Mouse (Mus musculus) E14TG2a.4 (cell line): ENCODE results near the gene Srrm3.

Source experiments
- H3K27me3 ChIP-seq: 2 replicates; pipeline ENCODE4 v1.6.1; 2014; ENCODE audit warnings: low read length, control low read depth; ENCODE audit not compliant: insufficient read depth
- H3K36me3 ChIP-seq: 2 replicates; pipeline ENCODE4 v1.6.1; 2014; ENCODE audit warnings: low read length, control low read depth; ENCODE audit not compliant: insufficient read depth
- H3K4me1 ChIP-seq: replicated peaks from 2 replicates; pipeline ENCODE4 v1.6.1; 2014; ENCODE audit warnings: low read depth, low read length, control low read depth
- H3K4me3 ChIP-seq: replicated peaks from 2 replicates; pipeline ENCODE4 v1.5.1; 2014; ENCODE audit warnings: mild to moderate bottlenecking, low read length
- H3K9me3 ChIP-seq: 2 replicates; pipeline ENCODE4 v1.6.1; 2014; ENCODE audit warnings: low read length, control low read depth
- CTCF ChIP-seq: conservative IDR thresholded peaks from 2 replicates; pipeline ENCODE4 v1.5.1; 2014; ENCODE audit warnings: low read length
- NANOG ChIP-seq: IDR thresholded peaks from 2 replicates; pipeline ENCODE4 v1.6.1; 2014; ENCODE audit warnings: borderline replicate concordance, low read length, mixed read lengths
- POU5F1 ChIP-seq: IDR thresholded peaks from 2 replicates; pipeline ENCODE4 v1.6.1; 2014; ENCODE audit warnings: low read length, borderline replicate concordance

The Srrm3 gene

GRCm38 (mm10) chr5:135780331-135780730, 26.4 kb upstream of the Srrm3 start:
- Histone ChIP-seq H3K4me1 (peaks cover 71% of the 10 kb centered on the region), H3K9me3 (no peaks in the 10 kb centered on the region), H3K27me3 (no peaks in the 10 kb centered on the region; the same call in 1 of the 2 replicates), H3K4me3 (peak overlapping the region; percentile 99), H3K36me3 (peaks cover 58% of the 10 kb centered on the region)
- TF ChIP-seq NANOG = no peak
- no peak for TF ChIP-seq CTCF
- no peak for TF ChIP-seq POU5F1

DNA sequence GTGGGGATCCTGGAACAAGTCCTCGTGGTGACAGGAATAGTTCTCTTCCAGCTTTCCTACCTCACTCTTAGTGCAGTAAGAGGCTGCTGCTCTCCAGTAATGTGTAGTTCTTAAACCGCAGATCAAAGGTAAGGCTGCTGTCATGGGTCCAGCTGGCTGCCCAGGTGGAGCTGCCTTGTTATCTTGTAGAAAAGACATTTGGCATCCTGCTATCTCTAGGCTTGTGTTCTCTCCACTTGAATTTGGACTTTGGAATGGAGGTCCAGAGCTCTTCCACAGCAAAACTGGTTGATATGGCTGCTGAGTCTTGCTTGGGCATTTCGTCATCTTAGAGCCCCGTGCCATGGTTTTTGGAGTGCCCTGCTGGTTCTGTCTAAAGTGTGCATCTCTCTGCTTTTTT, 23.8 kb upstream of the Srrm3 start:
- Histone ChIP-seq H3K9me3 (no peaks in the 10 kb centered on the region), H3K36me3 (peaks cover 84% of the 10 kb centered on the region), H3K4me3 (no peak overlapping the region), H3K27me3 (no peaks in the 10 kb centered on the region), H3K4me1 (peaks cover 64% of the 10 kb centered on the region)
- TF ChIP-seq POU5F1 = no peak
- no peak for TF ChIP-seq NANOG
- TF ChIP-seq CTCF = no peak

DNA sequence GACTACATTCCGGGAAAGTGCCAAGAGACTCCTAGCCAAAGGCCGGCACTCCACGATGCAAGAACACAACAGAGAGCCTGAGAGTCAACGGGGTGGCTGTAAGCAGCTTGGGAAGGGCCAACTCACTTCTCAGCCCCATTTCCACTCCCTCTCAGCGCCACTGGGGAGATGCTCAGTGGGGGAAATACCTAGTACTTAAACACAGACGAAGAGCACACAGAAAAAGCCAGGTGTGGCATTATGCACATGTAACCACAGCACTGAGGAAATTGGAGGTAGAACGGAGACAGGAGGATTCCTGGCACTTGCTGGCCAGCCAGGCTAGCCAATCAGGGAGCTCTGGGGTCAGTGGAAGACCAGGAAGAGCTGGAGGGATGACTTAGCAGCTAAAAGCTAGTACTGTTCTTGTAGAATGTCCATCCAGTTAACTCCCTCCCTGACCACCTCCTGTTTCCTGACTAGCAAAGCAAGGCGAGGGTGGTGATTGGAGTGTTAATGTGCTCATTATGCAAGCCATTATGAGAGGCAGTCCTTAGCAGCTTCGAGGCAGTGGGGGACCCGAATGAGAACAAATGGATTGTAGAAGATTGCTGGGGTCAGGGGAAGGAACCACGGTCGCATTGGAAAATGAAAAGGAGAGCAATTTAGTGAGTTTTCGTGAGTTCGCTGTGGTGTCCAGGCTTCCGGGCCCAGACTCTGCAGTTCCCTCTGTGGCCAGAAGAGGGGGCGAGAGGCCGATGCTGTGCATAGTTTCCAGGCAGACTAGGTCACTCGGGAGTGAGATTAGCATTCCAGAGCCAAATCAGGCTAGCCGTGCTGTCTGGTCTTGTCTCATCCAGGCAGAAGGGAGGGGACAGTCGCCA, 12.5 kb upstream of the Srrm3 start:
- peak; percentile 100 for TF ChIP-seq CTCF
- TF ChIP-seq NANOG = 0 out of 2 replicates have a peak, but pooled peaks have one; percentile 22
- no peak for TF ChIP-seq POU5F1
- Histone ChIP-seq H3K27me3 (peaks cover 13% of the 10 kb centered on the region; the same call in 1 of the 2 replicates), H3K4me3 (peak overlapping the region; percentile 55), H3K36me3 (peaks cover 37% of the 10 kb centered on the region), H3K9me3 (no peaks in the 10 kb centered on the region), H3K4me1 (peaks cover 47% of the 10 kb centered on the region)

- H3K4me1 ChIP-seq = peaks cover 41% of the 10 kb centered on the region
- H3K9me3 ChIP-seq = no peaks in the 10 kb centered on the region
- TF ChIP-seq CTCF (no peak), NANOG (no peak), POU5F1 (no peak)
- peak overlapping the region; percentile 55 for H3K4me3 ChIP-seq
- peaks cover 31% of the 10 kb centered on the region for H3K36me3 ChIP-seq
- peaks cover 13% of the 10 kb centered on the region; the same call in 1 of the 2 replicates for H3K27me3 ChIP-seq
Observed at GRCm38 (mm10) chr5:135794859-135795181, 11.9 kb upstream of the Srrm3 start.

GRCm38 (mm10) chr5:135799746-135800145, 6.9 kb upstream of the Srrm3 start:
- Histone ChIP-seq H3K9me3 (no peaks in the 10 kb centered on the region), H3K4me3 (no peak overlapping the region), H3K27me3 (peaks cover 16% of the 10 kb centered on the region; the same call in 1 of the 2 replicates), H3K4me1 (peaks cover 58% of the 10 kb centered on the region), H3K36me3 (no peaks in the 10 kb centered on the region)
- TF ChIP-seq CTCF (peak; percentile 95), NANOG (no peak)

- peaks cover 56% of the 10 kb centered on the region for H3K4me1 ChIP-seq
- peaks cover 16% of the 10 kb centered on the region; the same call in 1 of the 2 replicates for H3K27me3 ChIP-seq
- no peaks in the 10 kb centered on the region for H3K9me3 ChIP-seq
- H3K4me3 ChIP-seq = 0 out of 2 replicates have a peak overlapping the region, but pooled peaks have one; percentile 7
- TF ChIP-seq NANOG = no peak
- no peak for TF ChIP-seq POU5F1
- no peak for TF ChIP-seq CTCF
- H3K36me3 ChIP-seq = no peaks in the 10 kb centered on the region
Observed at GRCm38 (mm10) chr5:135800927-135801326, 5.8 kb upstream of the Srrm3 start.

- H3K9me3 ChIP-seq = no peaks in the 10 kb centered on the region
- TF ChIP-seq NANOG (no peak), POU5F1 (no peak)
- H3K4me3 ChIP-seq = no peak overlapping the region
- H3K36me3 ChIP-seq = no peaks in the 10 kb centered on the region
- H3K27me3 ChIP-seq = peaks cover 10% of the 10 kb centered on the region; the same call in 1 of the 2 replicates
- peaks cover 68% of the 10 kb centered on the region for H3K4me1 ChIP-seq
Observed at GRCm38 (mm10) chr5:135802641-135803040, 4.0 kb upstream of the Srrm3 start.

GRCm38 (mm10) chr5:135803135-135803534, 3.6 kb upstream of the Srrm3 start:
- H3K36me3 ChIP-seq = no peaks in the 10 kb centered on the region
- no peak overlapping the region for H3K4me3 ChIP-seq
- no peaks in the 10 kb centered on the region for H3K9me3 ChIP-seq
- peaks cover 8% of the 10 kb centered on the region; the same call in 1 of the 2 replicates for H3K27me3 ChIP-seq
- peak; percentile 66 for TF ChIP-seq CTCF
- no peak for TF ChIP-seq POU5F1
- H3K4me1 ChIP-seq = peaks cover 73% of the 10 kb centered on the region

DNA sequence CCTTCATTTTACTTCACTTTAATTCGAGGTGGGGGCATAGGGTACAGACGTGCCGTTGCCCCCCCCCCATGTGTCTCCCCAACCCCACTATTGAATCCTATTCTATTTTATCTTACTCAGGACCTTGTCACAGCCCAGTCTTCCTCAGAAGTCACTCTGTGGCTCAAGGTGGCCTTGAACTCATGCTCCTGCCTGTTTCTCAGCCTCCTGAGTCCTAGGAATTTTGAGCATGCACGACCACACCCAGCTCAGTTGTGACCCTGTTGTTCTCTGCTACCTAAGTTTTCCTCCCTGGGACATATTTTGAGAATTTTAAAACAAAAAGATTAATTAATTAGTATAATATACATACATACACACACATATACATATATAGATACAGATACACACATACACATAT, 3.0 kb upstream of the Srrm3 start:
- Histone ChIP-seq H3K36me3 (no peaks in the 10 kb centered on the region), H3K9me3 (no peaks in the 10 kb centered on the region), H3K4me1 (peaks cover 77% of the 10 kb centered on the region), H3K27me3 (peaks cover 4% of the 10 kb centered on the region; the same call in 1 of the 2 replicates), H3K4me3 (no peak overlapping the region)
- no peak for TF ChIP-seq NANOG
- no peak for TF ChIP-seq CTCF
- TF ChIP-seq POU5F1 = no peak
